Mouse (Mus musculus) regulatory T cell (primary cell): ENCODE data around the gene Prkag2.

Experiments
- in situ Hi-C: fragments of 300-600 bp; cut with MboI, MseI; formaldehyde crosslinking; loops from one replicate; pipeline ENCODE4 v1.15.1; 2025; ENCODE audit warnings: high pct_unique_total_duplicates

Prkag2 gene

DNA sequence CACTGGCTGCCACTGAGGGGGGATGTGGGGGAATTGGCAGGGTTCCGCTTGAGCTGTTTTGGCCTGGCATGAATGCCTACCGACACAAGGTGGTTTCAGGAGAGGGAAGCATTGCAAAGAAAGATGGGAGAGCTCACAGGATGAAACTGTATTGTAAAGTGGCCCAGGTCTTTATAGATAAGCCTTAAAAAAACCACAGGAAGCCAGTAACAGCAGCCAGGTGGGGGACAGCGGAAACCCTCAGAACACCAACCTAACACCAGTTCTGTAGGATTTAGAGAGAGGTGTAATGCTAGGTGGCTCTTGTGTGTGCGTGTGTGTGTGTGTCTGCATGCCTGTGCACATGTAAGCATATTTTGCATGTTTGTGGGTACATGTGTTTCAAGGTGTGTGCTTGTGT, 101.1 kb downstream of the Prkag2 start:
- in situ Hi-C loops = no loop called here

DNA sequence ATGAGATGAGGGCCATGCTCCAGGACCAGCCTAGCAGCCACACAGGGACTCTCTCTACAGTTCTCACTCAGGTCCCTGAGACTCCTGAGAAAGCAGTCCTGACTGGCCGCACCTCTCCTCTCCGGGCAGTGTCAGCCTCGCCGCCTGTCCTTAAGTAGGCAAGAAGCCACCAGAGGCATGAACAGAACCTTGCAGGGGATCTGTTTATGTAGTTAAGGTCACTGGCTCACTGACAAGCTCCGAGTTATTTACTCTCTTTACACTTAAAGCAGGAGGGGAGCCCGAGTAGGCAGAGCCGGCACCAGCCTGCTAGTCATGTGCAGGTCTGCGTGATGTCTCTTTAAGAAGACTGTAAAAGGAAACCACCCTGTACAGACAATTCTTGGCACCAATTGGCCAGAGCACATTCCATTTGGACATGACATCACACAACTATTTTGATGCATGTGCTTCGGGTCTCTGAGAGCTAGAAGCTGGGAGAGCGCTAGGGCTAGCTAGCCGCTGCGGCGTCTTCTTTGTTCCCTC, 104.8 kb downstream of the Prkag2 start:
- in situ Hi-C loops = no loop called here

DNA sequence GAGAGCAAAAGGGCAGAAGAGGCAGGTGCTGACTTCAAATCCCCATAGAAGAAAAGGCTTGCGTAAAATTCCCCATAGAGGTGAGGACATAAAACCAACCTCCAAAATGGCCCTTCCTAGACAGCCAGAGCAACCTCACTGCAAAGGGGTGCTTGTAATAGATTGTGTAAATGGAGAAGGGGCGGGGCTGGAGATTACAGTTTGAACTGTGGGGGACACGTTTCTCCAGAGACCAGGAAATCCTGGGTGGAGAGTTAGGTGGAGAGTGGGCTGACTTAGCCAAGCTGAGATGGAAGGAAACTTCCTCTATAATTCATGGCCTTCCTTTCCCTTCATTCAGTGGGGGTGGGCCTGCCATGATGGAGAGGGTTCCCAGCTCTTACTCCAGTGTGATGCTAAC, 107.3 kb downstream of the Prkag2 start:
- in situ Hi-C loops = no loop called here

DNA sequence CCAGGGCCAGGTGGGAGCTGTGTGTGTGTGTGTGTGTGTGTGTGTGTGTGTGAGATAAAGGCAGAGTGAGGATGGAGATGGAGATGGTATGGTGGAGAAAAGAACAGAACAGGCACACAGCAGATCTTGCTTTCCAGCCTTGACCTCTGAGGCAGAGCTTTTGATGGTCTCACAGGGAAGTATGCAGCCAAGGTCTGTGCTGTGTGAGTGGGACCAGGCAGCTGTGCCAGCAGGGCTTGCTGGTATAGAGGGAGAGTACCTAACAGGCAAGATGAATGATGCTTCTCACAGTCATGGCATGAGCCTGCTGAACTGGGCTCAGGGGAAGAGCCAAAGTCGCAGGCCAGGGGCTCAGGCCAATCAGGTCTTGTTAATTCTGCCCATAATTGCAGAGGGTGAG, 108.9 kb downstream of the Prkag2 start:
- in situ Hi-C loops = no loop called here

DNA sequence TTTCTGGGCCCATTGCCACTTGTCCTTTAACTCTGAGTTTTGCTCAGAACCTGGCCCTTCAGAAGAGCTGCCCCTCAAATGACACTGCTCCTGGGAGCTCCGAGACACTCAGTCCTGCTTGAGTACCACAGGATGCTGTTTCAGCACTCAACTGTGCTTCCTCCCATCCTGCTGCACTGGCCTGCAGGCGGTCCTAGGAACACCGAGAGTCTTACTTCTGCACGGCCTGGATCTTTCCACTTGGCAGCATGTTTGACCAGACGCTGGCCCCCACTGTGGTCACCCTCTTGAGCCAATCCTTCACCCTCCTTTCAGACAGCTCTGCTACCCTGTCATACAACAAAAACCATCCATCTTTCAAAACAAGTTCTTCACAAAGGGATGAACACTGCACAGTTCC, 110.0 kb downstream of the Prkag2 start:
- in situ Hi-C loops = no loop called here

DNA sequence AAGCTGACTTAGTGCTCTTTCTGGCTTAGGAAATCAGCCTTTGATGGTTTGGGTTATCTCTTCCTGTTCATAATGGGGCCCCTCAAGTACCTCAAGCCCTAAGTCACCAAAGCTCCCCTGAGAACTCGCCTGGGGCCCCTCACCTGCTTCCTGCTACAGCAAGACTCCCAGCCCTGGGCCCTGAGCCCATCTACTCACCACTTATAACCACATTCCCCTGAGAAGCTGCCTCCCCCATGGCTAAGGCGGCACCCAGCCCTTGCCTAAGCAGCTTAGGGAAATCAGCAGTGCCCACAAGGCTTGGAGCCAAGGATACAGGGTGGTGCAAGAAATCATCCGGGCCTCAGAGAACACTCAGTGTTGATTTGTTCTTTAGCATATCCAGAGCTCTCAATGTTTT, 110.8 kb downstream of the Prkag2 start:
- in situ Hi-C loops = no loop called here

DNA sequence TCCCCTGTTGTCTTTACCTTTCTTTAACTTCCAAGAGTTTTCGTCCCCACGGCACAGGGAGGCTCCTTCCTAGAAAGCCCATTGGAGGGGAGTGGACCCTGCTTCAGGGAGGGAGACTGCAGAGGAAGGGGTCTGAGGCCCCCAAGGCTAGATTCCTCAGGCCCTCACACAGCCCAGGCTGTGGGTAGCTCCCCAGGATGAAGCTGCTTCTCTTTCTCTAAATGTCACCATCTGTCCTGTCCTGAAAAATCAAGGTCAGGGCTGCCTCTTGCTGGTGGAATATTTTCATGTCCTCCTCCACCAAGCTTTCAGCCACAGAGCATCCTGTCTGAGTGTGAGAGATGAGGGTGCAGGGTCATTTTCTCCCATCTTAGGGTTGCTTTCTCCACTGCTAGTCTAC, 113.5 kb downstream of the Prkag2 start:
- in situ Hi-C loops = no loop called here

DNA sequence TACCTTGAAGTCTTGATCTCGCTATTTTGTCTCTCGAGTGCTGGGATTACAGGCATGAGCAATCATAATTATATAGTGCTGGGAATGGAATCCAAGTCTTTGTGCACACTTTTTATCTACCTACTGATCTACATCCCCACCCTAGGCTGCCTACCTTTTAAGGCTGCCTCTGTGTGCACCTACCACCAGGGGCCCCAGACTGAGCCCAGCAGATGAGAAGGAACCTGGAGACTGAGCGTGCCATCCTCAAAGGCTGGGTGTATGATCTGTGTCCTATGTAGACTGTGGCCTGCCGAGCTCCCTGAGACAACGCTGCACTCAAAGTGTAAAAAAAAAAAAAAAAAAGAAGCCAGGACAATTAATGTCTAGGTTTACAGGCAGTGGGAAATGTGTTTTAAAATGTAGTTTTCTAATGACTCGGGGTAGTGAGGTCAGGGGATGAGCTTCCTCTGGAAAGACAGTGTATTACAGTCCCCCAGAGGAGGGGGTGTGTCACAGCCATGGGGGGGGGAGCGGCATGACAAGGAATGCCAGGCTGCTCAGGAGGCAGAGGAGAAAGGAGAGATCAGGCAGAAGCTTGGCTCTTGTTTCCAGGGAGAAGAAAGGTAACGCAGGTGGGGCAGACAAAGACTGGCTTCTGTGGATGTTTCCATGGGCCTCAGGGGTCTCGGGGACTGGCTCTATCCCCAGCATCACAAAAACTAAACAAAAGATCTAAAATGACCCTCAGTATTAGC, 114.1 kb downstream of the Prkag2 start:
- in situ Hi-C loops = no loop called here

DNA sequence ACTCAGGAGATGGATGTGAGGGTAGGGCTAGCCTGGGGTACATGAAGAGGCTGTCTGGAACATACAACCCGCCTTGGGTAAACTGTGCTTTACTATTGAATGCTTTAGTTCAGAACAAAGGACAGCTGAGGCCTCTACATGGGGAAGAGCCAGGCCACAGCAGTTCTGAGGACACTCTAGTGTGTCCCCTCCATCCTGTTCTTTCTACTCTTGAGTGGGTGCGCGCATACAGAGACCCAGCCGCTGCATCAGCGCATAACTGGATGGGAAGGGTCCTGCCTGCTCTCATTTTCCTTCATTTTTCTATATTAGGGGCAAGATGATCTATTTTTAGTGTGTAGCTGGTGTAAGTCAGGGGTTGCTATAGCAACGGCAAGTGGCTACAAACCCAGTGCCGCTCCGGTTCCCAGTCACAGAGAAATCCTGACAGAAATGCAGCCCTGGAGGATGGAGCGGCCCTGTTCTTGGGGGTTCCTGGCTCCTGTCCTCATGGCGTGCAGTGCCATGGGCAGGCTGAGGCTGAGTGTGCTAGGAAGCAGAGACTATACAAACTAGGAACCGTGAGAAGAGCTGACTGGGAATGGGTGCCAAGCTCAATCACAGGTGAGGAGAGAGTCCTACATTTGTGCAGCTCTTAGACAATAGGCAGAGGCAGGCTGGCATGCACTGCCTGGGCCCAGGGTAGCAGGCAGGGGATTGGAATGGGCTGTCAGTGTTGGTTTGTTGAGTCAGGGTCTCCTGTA, 114.8 kb downstream of the Prkag2 start:
- in situ Hi-C loops = no loop called here

DNA sequence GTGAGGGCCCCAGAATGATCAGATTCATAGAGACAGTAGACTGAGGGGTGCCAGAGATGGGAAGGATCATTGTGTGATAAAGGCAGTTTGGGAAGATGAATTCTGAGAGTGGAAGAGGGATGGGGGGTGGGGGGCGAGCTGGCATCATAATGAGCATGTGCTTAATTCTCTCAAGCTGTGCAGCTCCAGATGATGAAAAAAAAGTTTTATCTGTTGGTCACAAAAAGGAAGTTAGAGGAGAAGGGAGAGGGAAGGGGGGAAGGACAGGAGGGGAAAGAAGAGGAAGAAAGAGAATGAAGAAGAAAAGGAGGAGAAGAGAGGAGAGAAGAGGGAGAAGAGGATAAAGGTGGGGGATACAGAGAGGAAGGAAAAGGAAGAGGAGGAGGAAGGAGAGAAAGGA, 116.3 kb downstream of the Prkag2 start:
- in situ Hi-C loops = no loop called here

DNA sequence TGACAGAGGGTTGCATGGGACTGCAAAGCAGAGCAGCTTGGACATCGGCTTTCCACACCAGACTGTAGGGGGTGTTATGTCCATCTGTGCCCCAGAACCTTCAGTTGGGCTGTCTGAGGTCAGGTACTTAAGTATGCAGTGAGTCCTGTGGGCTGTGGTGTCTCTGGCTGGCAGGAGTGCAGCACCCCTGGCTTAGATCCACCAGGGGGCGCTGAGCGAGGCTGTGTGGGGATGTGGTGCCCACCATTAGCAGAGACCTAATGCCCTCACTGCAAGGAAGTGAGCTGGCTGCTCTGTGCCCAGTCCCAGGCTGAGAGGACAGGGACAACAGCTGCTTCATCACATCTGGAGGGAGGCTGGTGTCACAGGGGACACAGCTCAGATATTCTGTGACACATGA, 116.9 kb downstream of the Prkag2 start:
- in situ Hi-C loops = no loop called here

DNA sequence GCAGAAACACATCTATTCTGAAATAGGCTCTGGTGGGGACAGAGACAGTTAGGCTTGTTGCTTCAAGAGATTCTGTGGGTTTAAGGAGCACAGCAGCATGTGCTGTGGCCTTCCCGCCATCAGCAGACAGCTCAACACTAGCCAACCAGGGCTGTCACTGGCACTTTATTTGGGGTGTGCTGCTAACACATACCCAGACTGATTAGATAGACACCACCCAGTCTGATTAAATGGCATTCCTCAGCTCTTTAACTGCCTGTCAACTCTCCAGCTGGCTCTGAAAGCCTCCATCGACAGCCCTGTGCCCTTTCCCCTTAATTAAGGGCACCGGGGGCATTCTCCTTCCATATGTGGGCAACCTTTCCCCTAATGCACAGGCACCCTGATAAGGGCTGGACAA, 118.2 kb downstream of the Prkag2 start:
- in situ Hi-C loops = no loop called here

DNA sequence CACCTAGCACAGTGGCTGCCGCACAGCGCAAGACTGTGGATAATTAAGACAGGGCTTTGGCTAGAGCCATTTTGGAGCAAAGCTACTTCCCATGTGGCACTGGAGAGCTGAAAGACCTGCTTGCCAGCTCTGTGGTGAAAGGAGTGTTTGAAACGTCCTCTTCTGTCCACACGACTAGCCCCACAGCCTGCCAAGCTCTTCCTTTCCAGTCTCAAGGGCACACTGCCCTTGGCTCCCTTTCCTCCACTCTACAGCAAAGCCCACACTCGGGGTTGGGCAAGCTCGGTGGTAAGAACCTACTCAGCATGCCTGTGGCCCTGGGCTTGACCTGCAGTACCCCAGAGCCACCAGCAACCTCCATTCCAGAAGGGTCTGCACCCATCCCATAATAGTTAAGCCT, 118.7 kb downstream of the Prkag2 start:
- in situ Hi-C loops = no loop called here

DNA sequence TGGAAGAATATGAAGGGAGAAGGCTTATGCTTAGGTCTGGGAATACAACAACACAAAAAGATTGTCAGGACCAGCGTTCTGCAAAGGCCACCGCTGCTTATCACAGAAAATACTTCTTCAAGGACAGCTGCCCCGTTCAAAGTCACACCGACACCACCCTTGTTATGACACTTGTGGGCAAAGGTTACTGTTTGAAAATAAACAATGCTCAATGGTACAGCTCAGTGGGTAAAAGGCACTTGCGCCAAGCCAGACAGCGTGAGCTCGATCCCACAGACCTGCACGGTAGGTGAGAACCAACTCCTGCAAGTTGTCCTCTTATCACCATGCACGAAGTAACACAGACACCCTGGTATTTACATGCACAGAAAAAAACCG, 120.5 kb downstream of the Prkag2 start:
- in situ Hi-C loops = no loop called here

DNA sequence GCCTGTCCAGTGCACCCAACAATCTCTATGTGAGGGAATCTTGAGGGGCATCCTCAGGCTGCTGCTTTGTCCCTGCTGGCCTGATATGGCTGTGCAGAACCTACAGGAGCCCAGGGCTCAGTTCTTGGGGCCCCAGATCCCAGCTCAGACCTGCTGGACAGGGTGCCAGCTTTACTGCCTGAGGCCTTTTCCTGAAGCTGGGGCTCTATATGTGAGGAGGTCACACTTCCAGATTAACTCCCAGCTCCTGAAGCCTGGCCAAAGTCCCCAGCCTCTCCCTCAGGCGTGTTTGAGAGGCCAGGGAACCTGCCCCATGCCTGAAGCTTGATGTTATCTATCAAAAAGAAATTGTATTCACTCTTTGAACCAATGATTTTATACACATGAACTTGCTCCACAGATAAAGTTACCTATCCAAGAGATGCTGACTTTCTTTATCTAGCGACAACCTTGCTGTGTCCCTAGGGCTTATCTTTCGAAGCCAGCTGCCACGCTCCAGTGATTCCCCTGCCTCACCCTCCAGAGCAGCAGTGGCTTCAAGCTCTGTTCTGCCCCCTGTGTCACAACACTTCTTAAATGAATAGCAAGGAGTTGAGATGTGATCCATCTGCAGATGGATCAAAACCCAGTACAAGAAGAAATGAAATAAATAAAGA, 121.0 kb downstream of the Prkag2 start:
- in situ Hi-C loops = no loop called here

DNA sequence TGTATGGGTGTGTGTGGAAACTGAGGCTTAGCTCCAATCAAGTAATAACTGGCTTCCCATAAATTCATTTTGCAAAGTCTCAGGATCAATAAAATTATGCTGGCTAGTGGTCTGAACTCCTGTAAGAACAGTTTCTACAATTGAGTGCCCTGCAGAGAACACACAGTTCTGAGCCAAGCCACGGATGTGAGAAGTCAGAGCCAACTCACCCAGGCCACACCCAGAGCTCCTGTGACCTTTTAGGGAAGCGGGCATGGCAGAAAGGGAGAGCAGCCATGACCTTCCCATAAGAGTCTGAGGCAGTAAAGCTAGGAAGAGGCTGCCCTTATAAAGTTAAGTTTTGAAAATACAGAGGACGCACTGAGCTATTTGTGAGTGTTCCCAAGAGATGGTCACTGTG, 123.5 kb downstream of the Prkag2 start:
- in situ Hi-C loops = no loop called here

DNA sequence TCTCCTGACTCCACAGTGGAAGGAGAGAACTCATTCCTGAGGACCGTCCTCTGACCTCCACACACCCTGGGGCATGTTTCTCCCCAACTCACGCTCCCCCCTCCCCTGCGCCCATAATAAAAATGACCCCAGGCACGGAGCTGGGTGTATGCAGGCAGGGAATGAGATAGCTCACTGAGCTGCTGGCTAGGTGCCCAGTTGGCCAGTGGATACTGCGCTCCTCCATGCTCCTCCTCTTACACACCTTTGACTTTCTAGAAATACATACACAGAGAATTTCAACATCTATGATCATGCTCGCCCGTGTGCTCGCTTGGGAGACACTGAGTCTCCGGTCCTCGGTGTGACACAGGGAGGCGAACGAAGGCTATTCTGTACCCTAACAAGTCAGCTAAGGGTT, 124.2 kb downstream of the Prkag2 start:
- in situ Hi-C loops = no loop called here

DNA sequence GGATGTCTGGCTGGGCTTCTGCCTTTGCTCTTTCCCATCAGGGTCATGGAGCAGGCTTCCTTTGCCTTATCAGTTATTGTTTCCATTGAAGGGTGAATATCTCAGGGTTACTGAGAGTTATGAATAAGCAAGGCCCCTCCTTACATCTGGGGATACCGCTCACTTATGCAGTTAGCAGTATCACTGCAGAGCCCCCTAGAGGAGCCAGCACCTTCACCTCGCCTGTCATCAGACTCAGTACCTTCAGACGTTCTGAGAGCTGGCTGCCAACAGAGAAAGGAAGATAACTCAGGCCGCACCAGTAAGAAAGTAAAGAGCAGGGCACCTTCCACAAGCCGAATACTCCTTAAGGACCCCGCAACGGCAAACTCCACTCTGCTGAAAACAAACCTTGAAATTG, 125.3 kb downstream of the Prkag2 start:
- in situ Hi-C loops = no loop called here

DNA sequence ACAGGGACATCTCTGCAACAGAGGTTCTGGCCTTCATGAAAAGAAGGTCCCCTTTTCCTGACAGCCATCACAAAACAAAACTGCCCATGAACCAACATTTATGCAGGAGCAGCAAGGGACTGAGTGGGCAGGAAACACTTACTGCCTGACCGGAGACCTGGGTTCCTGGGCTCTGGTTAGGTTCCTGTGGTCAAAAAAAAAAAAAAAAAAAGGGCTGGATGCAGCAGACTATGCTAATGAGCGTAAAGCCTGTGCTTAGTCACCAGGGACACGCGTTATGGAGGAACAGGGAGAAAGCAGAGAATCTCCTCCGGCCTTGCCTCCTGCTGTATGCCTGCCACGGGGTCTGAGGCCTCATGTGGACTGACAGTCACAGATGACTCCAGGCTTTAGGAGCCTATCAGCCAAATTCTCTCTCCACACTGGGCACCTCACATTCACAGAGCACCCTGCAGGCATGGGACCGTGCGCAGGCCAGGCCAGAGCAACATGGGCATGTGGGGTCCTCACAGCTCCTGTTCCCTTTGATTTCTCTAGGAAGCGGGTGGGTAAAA, 126.7 kb downstream of the Prkag2 start:
- in situ Hi-C loops = no loop called here

DNA sequence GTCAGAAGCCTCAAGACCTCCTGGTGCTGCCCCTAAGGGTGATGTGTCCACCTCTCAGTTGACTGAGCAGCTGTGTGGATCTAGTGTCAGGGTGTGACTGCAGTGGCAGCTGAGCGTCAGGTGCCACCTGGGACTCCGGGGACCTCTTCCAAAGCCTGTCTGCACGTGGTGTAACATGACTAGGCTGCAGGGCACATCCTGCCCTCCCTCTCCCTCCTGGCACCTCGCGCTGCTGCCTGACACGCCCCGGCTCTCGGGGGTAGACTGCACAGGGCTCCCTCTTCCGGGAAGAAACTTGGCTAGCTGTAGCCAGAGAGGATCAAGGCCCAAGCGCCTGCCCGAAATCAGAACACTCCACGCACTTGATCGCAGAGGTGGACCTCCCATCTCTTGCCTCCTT, 127.2 kb downstream of the Prkag2 start:
- in situ Hi-C loops = no loop called here

DNA sequence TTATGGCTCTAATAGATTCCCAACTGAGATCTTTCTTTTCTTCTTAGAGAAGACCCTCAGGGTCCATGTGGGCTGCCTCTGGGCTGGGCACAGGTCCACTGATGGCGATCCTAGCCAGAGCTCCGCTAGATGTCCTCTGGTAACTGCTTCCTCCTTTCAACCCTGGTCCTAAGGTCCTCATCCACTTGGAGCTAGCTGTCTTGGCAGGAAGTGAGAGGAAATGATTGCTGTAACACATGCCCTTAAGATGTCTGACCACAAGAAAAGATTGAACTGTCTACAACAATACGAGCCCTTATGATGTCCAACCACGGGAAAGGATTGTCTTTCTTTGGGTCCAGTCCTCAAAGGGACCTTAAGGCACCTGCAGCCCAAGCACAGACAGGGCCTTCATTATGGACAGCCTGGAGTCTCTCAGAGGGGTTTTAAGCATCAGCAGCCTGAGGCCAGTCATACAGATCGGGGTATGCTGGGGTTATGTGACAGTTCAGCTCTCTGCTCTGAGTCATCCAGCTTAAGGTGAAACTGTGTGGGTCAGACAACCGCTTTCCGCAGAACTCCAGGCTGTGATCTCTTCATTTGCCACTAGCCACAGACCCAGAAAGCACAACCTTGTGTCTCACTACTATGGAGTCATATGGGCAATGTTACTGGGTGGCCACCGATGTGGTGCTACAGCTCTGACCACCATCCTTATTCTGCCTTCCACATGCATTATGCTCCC, 129.7 kb downstream of the Prkag2 start:
- in situ Hi-C loops = no loop called here
